Mouse (Mus musculus) kidney, adult 2 months (tissue): ENCODE measurements at regions not wholly inside any gene's neighbourhood (a gene's known extent, or its start where the extent isn't known, plus 50 kb on each side); places are given as distances from the start of the nearest gene placed in this dataset.

Experiments
- CTCF ChIP-seq: fragments of 200-500 bp; conservative IDR thresholded peaks from 2 replicates; pipeline ENCODE4 v1.5.1; 2011; ENCODE audit warnings: low read depth, mild to moderate bottlenecking, control low read depth, low read length, moderate library complexity, mixed read lengths; ENCODE audit not compliant: insufficient read depth, insufficient read length
- POLR2A ChIP-seq: fragments of 200-500 bp; IDR thresholded peaks from one replicate; pipeline ENCODE4 v1.6.1; 2011; ENCODE audit warnings: low read depth, low read length, control low read depth

- TF ChIP-seq POLR2A (no peak), CTCF (no peak)
These were observed 131.1 kb downstream of the Rybp start for GRCm38 (mm10) chr6:100156163-100156562.
